Mouse (Mus musculus): ENCODE data around the gene Rbm8a. TPM values are rescaled to one million over a fixed set of nuclear protein-coding genes. Genes with fewer than 3 reads are reported as not detected.
"Not testable (repeated sequence)": the region's sequence is repeated elsewhere in the genome, so short reads cannot be mapped to it uniquely, and the experiment has no call there.

The Rbm8a gene
- polyA plus RNA-seq, 1 experiment from 2014 or later, result 147 TPM

DNA sequence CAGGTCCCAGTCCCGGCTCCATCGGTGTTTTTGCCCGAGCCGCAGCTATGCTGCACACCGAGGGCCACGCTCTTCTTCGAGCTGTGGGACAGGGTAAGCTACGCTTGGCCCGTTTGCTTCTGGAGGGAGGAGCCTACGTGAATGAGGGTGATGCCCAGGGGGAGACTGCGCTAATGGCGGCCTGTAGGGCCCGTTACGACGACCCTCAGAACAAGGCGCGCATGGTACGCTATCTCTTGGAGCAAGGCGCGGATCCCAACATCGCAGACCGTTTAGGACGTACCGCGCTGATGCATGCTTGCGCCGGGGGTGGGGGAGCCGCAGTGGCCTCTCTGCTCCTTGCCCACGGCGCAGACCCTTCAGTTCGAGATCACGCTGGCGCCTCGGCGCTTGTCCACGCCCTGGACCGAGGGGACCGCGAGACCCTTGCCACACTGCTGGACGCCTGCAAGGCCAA lies 32.3 kb upstream of the Rbm8a start:
- H3K4me3 ChIP-seq, result peak overlapping the region; percentile 43
- H3K4me2 ChIP-seq (replicated peaks), result peak overlapping the region; percentile 93
- H3K27me3 ChIP-seq (replicated peaks), result peaks cover 27% of the 10 kb centered on the region
- H3K36me3 ChIP-seq, result no peaks in the 10 kb centered on the region
- peaks cover 59% of the 10 kb centered on the region for H3K4me1 ChIP-seq
- under 1% methylated on average over 40 of the region's 40 CpGs for WGBS
- peak overlapping the region; percentile 72 for H3K9ac ChIP-seq
- no peak for ATAC-seq (ENCODE audit: low FRiP score, low read depth)
- H3K9me3 ChIP-seq, result no peaks in the 10 kb centered on the region
- H3K27ac ChIP-seq, result no peak overlapping the region

DNA sequence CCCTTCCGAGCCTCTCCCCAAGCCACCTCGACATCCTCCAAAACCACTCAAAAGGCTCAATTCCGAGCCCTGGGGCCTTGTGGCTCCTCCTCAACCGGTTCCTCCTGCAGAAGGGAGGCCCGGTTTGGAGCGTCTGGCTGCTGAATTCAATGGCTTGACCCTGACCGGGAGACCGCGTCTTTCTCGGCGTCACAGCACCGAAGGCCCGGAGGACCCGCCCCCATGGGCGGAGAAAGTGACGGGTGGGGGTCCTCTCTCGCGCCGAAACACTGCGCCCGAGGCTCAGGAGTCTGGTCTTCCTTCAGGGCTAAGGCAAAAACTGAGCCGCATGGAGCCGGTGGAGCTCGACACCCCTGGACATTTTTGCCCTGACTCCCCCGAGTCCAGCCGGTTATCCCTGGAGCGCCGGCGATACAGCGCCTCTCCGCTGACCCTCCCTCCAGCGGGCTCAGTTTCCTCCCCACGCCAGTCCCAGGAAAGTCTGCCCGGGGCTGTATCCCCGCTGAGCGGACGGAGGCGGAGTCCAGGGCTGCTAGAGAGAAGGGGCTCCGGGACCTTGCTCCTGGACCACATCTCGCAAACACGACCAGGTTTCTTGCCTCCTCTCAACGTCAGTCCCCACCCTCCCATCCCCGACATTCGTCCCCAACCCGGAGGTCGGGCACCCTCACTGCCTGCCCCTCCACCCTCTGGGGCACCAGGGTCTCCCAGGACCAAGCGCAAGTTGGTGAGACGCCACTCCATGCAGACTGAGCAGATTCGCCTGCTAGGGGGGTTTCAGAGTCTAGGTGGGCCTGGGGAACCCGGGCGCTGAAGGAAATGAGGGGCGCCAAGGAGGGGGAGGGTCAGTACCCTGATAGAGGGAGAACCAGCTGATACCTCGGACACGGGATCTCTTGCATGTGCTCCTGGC lies 31.3 kb upstream of the Rbm8a start:
- peaks cover 27% of the 10 kb centered on the region for H3K27me3 ChIP-seq (replicated peaks)
- 0 out of 2 replicates have a peak overlapping the region, but pooled peaks have one; percentile 37 for H3K27ac ChIP-seq
- under 1% methylated on average over 54 of the region's 54 CpGs for WGBS
- peak overlapping the region; percentile 72 for H3K9ac ChIP-seq
- peak overlapping the region; percentile 93 for H3K4me2 ChIP-seq (replicated peaks)
- peak overlapping the region; percentile 43 for H3K4me3 ChIP-seq
- ATAC-seq (ENCODE audit: low FRiP score, low read depth), result no peak
- peaks cover 64% of the 10 kb centered on the region for H3K4me1 ChIP-seq
- no peaks in the 10 kb centered on the region for H3K9me3 ChIP-seq
- H3K36me3 ChIP-seq, result no peaks in the 10 kb centered on the region

DNA sequence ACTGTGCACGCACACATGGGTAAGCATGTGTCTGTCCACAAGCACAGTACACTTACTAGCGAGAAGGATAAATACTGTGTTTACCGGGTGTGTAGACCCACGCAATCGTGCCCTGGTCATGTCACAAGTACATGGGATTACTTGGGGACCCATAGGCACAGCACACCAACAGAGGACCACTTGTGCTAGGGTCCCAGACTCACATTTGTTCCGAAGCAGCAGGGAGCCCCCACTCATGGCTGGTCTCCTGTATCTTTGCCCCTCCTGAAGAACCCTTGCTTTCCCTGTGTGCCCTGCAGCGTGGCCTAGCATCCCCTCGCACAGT lies 30.7 kb upstream of the Rbm8a start:
- H3K27me3 ChIP-seq (replicated peaks), result peaks cover 27% of the 10 kb centered on the region
- no peak for ATAC-seq (ENCODE audit: low FRiP score, low read depth)
- H3K9ac ChIP-seq, result no peak overlapping the region
- H3K4me1 ChIP-seq, result peaks cover 70% of the 10 kb centered on the region
- 42% methylated on average over 8 of the region's 8 CpGs for WGBS
- H3K4me2 ChIP-seq (replicated peaks), result peak overlapping the region; percentile 93
- H3K9me3 ChIP-seq, result no peaks in the 10 kb centered on the region
- 0 out of 2 replicates have a peak, but pooled peaks cover 5% of the 10 kb centered on the region for H3K36me3 ChIP-seq
- peak overlapping the region; percentile 43 for H3K4me3 ChIP-seq
- no peak overlapping the region for H3K27ac ChIP-seq

DNA sequence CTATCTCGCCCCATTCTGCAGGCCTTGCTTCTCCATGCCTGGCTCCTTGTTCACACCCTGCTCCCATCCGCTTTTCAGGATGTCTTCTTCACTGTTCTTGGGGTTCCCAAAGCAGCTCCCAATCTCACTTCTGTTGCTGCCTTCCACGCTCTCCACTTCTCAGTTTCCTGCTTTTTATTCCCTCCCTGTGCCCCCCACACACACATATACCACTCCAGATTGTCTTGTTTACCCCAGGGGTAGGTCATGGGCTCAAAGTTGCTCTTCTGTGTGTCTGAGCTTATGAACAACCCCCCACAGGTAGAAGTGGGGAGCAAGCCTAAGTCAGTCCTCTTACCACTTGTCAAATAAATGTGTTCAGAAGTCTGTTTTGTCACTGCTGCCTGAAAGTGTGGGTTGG lies 30.3 kb upstream of the Rbm8a start:
- H3K9ac ChIP-seq, result no peak overlapping the region
- no peak overlapping the region for H3K27ac ChIP-seq
- 81% methylated on average over 3 of the region's 3 CpGs for WGBS
- no peaks in the 10 kb centered on the region for H3K9me3 ChIP-seq
- H3K36me3 ChIP-seq, result 0 out of 2 replicates have a peak, but pooled peaks cover 6% of the 10 kb centered on the region
- peaks cover 74% of the 10 kb centered on the region for H3K4me1 ChIP-seq
- no peak overlapping the region for H3K4me3 ChIP-seq
- peaks cover 27% of the 10 kb centered on the region for H3K27me3 ChIP-seq (replicated peaks)
- H3K4me2 ChIP-seq (replicated peaks), result peak overlapping the region; percentile 93; the same call in 1 of the 2 replicates
- no peak for ATAC-seq (ENCODE audit: low FRiP score, low read depth)

DNA sequence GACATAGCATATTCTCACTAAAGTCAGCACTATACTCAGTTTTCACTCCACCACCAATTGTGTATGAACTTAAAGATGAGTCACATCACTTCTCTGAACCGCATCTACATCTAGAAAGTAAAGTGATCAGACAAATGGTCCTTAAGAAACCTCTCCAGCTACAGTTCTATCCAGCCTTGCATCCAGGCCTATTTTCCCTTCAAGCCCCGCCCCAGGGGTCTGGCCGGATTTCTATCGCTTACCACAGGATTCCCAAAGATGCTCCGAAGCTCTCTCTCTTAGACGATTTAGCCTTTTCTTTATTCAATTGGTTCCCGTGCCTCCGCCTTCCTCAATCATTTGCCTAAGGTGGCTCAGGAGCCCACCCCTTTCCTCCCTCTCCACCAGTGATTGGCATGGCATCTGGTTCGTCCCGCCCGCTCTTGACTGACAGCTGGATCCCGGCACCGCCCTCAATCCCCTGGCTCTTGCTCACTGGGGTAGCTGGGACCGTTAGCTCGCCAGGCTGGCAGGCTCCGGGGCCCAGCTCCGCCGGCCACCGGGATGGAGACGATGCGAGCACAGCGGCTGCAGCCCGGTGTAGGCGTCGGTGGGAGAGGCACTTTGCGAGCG lies 29.0 kb upstream of the Rbm8a start, which contains the start of gene Lix1l:
Lix1l (plus strand) TSS at position 511 of the 612 bp plus-strand sequence.
- Histone ChIP-seq H3K27ac (peak within 1 kb of the TSS; percentile 91), H3K4me1 (peaks cover 82% of the 10 kb centered on the region), H3K27me3 (replicated peaks) (peaks cover 17% of the 10 kb centered on the region), H3K9ac (peak within 1 kb of the TSS; percentile 95), H3K4me3 (peak within 1 kb of the TSS; percentile 86), H3K9me3 (no peaks in the 10 kb centered on the region), H3K4me2 (replicated peaks) (peak within 1 kb of the TSS; percentile 76), H3K36me3 (peaks cover 6% of the 10 kb centered on the region; the same call in 1 of the 2 replicates)
- whole genome bisulfite sequencing, result 2% methylated on average over 27 of the region's 27 CpGs
- ATAC-seq (ENCODE audit: low FRiP score, low read depth), result peak; percentile 93

DNA sequence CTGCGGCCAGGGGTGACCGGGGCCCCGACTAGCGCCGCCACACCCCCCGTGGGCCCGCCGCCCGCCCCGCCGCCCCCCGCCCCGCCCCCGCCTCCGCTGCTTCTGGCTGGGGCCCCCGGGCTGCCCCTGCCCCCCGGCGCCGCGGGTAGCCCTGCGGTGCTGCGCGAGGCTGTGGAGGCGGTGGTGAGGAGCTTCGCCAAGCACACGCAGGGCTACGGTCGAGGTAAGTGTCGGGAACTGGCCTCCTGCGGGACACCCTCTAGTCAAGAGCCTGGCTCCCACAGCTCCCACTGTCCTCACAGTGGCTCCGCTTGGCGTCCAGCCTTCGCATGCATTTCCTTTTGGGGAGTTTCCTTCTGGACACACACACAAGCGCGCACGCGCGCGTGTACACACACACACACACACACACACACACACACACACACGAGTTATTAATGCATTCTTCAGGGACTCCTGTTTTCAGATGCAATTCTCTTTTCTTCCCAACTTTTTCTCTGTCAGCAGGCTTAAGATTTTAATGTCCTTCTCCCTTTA lies 28.4 kb upstream of the Rbm8a start:
- Histone ChIP-seq H3K9me3 (no peaks in the 10 kb centered on the region), H3K9ac (peak overlapping the region; percentile 95), H3K4me3 (peak overlapping the region; percentile 86), H3K27me3 (replicated peaks) (peaks cover 11% of the 10 kb centered on the region), H3K27ac (peak overlapping the region; percentile 91), H3K36me3 (peaks cover 8% of the 10 kb centered on the region; the same call in 1 of the 2 replicates), H3K4me1 (peaks cover 76% of the 10 kb centered on the region), H3K4me2 (replicated peaks) (peak overlapping the region; percentile 76)
- WGBS, result 1% methylated on average over 38 of the region's 40 CpGs
- peak; percentile 73 for ATAC-seq (ENCODE audit: low FRiP score, low read depth)

DNA sequence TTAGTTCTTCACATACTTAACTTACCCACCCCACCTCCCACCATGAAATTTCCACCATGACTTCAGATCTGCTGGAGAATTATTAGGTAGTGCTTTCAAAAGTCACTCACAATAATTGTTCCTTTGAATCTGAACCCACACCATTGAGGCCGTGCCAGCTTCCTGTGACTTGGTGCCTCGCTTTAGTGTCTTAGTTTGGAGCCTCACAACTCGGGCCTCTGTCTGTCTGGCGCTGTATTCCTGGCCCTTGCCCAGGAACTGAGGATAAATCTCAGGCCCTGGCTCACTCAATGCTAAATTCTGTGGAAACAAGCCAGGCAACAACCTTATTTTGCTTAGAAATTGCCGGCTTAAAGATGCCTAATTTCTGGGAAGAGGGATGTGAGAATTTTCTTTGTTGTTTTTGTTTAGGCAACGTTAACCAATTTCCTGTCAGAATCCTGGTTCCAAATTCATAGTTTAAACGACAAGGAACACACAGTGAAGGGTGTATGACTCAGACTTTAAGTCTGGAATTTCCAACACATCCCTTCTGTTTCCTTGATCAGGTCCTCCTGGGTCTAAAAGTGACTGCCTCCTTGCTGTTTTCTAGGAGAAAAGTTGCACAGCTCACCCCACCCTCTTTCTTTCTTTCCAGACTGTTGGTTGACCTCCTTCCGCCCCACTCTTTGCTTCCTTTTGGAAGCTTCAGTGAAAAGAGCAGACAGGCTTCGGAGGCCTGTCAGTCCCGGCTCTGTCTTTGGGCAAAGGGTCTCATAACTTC lies 27.6 kb upstream of the Rbm8a start:
- no peak for ATAC-seq (ENCODE audit: low FRiP score, low read depth)
- Histone ChIP-seq H3K36me3 (peaks cover 8% of the 10 kb centered on the region; the same call in 1 of the 2 replicates), H3K27me3 (replicated peaks) (peaks cover 7% of the 10 kb centered on the region; the same call in 1 of the 2 replicates), H3K9ac (peak overlapping the region; percentile 95), H3K4me1 (peaks cover 68% of the 10 kb centered on the region), H3K4me2 (replicated peaks) (peak overlapping the region; percentile 76), H3K4me3 (peak overlapping the region; percentile 86), H3K27ac (peak overlapping the region; percentile 51; the same call in 1 of the 2 replicates), H3K9me3 (no peaks in the 10 kb centered on the region)
- WGBS, result 29% methylated on average over 10 of the region's 10 CpGs

DNA sequence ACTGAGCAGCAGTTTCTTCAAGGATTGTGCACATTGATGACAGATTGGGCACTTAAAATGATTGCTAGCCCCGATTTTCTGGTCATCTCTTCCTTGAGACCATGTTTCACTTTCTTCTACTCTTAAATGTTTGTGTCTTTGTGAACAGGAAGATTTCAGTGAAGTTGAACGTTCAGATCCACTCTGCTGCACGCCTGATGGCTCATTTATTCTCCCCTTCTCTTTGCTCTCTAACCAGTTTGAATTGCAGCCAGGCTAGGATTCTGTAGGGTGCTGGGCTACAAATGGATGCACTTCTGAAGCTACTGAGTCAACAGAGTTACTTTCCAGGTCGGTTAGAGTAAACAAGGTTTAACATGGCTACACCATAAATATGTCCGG lies 27.0 kb upstream of the Rbm8a start:
- Histone ChIP-seq H3K27ac (peak overlapping the region; percentile 51), H3K36me3 (peaks cover 8% of the 10 kb centered on the region; the same call in 1 of the 2 replicates), H3K9me3 (no peaks in the 10 kb centered on the region), H3K4me3 (peak overlapping the region; percentile 86), H3K27me3 (replicated peaks) (peaks cover 7% of the 10 kb centered on the region; the same call in 1 of the 2 replicates), H3K4me2 (replicated peaks) (peak overlapping the region; percentile 76), H3K9ac (peak overlapping the region; percentile 95), H3K4me1 (peaks cover 63% of the 10 kb centered on the region)
- no peak for ATAC-seq (ENCODE audit: low FRiP score, low read depth)
- WGBS, result 36% methylated on average over 5 of the region's 5 CpGs

DNA sequence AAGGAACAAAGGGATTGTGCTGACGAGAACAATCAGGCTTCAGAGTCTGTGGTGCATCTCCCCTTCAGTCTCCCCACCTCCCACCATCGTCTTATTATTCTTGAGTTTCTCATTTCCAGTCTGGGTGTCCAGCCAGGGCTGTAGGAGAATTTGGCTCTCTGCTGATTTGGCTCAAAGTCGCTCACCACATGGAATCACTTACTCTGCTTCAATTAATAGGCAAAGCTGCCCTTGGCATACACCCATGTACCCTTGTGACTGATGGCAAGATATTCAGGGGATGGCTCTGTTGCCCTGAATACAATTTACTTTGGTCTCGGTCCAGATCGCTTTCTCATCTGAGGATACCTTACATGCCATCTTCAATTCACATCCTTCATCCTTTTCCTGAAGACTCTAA lies 26.4 kb upstream of the Rbm8a start:
- Histone ChIP-seq H3K36me3 (peaks cover 8% of the 10 kb centered on the region; the same call in 1 of the 2 replicates), H3K9ac (peak overlapping the region; percentile 95), H3K27ac (no peak overlapping the region), H3K9me3 (no peaks in the 10 kb centered on the region), H3K4me1 (peaks cover 57% of the 10 kb centered on the region), H3K4me2 (replicated peaks) (peak overlapping the region; percentile 76), H3K27me3 (replicated peaks) (peaks cover 7% of the 10 kb centered on the region; the same call in 1 of the 2 replicates), H3K4me3 (peak overlapping the region; percentile 86; the same call in 1 of the 2 replicates)
- 58% methylated on average over 5 of the region's 5 CpGs for WGBS
- no peak for ATAC-seq (ENCODE audit: low FRiP score, low read depth)

DNA sequence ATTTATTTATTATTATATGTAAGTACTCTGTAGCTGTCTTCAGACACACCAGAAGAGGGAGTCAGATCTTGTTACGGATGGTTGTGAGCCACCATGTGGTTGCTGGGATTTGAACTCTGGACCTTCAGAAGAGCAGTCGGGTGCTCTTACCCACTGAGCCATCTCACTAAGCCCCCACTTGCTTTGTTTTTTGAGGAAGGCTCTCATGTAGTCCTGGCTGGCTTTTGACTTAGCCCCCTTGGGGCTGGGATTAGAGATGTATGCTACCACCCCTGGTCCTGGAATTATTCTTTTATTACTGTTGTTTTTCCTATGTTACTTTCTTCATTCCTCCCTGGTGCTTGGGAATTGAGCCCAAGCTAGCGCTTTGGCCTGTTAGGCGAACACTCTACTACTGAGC lies 23.7 kb upstream of the Rbm8a start:
- H3K4me1 ChIP-seq, result peaks cover 39% of the 10 kb centered on the region
- ATAC-seq (ENCODE audit: low FRiP score, low read depth); H3K27me3 ChIP-seq (replicated peaks); H3K4me3 ChIP-seq; H3K9ac ChIP-seq; H3K36me3 ChIP-seq; H3K9me3 ChIP-seq; H3K4me2 ChIP-seq (replicated peaks); H3K27ac ChIP-seq: not testable (repeated sequence)
- WGBS, result 92% methylated on average over 4 of the region's 4 CpGs

DNA sequence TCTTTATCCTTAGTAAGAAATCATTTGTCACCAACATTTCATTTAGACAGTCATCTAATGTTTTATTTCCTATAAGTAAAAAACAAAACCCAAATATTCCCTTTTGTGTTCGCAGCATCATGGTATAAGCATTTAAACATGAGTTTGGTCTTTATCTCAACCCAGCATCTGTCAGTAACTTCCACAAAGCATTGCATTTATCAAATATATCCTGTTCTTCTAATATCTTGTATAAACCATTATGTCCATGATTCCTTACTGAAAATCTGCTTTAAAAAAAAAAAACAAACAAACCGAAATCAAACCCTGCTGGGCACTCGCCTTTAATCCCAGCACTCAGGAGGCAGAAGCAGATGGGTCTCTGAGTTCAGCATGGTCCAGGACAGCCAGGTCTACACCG lies 23.1 kb upstream of the Rbm8a start:
- no peak overlapping the region for H3K9ac ChIP-seq
- no peaks in the 10 kb centered on the region for H3K27me3 ChIP-seq (replicated peaks)
- H3K36me3 ChIP-seq, result peaks cover 8% of the 10 kb centered on the region; the same call in 1 of the 2 replicates
- no peaks in the 10 kb centered on the region for H3K9me3 ChIP-seq
- H3K4me3 ChIP-seq, result no peak overlapping the region
- H3K4me1 ChIP-seq, result peaks cover 39% of the 10 kb centered on the region
- H3K4me2 ChIP-seq (replicated peaks), result no peak overlapping the region
- WGBS, result 84% methylated on average over 4 of the region's 4 CpGs
- no peak overlapping the region for H3K27ac ChIP-seq
- ATAC-seq (ENCODE audit: low FRiP score, low read depth), result no peak

All from neural tube, embryonic 12.5 days (tissue).